Mouse (Mus musculus) common myeloid progenitor, adult 5-6 weeks (primary cell): ENCODE results near the gene Htra1. TPM values are rescaled to one million over a fixed set of nuclear protein-coding genes. Genes with fewer than 3 reads are reported as not detected.

Experiments
- ATAC-seq: replicated peaks from 2 replicates; pipeline ENCODE4 v1.8.0; 2016; ENCODE audit warnings: low read depth, mild to moderate bottlenecking, moderate TSS enrichment, inconsistent platforms; ENCODE audit not compliant: poor library complexity, severe bottlenecking
- total RNA-seq: library from RNA; stranded (forward); fragments of 200-1000, 187-1606 nt; gene quantifications from 2 replicates; pipeline ENCODE4 v1.2.3, GENCODE M21; 2017

Gene Htra1
- total RNA-seq, 1 experiment from 2014 or later = not detected

DNA sequence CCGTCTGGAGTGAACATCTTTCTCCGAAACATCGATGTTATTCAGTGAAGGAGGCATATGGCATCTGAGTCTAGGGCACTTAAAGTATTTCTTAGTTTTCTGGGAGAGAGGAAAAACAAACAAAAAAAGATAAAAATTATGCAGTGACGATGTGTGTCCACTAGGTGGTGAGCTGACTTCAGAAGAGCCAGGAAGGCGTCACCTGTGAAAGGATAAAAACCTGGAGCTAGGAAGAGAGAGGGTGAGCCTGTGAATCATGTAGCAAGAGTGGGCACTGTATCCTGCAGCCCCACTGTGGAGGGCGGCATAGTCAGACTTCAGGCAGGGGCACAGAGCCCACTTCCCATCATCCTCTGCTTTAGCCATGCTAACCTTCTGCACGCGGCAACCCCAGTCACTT lies 58.0 kb downstream of the Htra1 start:
- no peak for ATAC-seq

DNA sequence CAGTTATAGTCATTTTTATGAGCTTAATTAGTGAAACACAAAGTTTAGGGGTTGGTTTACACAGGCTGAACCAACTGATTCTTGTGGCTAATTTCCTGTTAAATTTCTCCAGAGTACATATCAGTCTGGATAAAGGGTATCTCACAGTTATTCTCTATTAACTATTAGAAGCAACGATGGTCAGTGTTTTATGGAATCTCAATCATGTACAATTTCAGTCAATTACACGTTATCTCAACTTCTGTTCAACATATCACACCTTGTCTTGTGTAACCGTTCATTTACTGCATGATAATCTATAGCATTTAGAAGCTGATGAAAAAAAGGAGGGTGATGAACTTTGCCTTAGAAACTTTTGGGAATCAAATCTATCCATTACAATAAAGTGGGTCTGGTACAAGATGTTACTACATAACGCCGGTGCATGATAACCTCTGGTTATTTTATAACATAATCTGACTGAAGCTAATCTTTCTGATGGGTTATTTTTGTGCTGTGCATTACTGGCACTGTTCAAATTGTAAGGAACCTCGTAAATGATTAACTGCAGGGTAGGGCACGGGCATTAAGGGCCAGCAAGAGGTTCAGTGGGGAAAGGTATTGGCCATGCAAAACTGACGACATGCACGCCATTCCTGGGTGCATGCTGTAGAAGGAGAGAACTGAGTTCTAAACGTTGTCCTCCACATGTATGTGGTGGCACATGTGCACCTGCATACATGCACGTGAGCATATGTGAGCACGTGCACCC lies 66.2 kb downstream of the Htra1 start:
- no peak for ATAC-seq

DNA sequence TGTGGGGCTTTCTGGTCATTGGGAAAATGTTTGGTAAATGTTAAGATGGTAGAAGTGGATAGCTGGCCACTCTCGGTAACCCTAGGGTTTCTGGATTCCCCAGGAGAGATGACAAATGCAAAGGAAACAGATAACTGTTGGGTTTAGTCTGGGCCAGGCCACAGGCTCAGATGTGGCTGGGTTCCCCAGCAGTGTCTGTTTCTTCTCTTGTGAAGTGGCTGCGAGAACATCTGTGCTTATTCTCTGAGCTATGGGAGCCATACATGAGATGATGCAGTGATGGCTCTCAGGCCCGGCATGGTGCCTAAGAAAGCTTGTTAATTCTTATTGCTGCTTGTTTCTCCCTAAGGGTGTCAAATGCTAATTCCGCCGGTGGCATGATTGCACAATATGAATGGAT lies 68.2 kb downstream of the Htra1 start:
- ATAC-seq = no peak

DNA sequence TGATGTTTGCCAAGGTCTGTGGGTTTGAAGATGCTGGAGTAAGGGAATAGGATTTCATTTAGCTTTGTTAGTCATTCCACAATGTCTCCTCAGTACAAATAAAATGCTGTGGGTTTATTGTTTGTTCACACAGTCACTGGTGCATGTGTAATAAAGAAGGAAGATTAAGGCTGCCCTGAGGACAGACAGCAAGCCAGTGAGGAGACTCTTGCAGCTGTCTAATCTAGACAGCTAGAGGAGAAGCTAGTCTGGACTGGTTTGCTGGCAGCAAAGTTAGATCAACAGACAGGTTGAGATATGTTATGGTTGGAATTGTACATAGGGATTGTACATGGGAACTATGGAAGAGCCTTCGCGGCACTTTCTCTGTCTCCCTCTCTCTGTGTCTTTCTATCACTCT lies 71.3 kb downstream of the Htra1 start:
- no peak for ATAC-seq

DNA sequence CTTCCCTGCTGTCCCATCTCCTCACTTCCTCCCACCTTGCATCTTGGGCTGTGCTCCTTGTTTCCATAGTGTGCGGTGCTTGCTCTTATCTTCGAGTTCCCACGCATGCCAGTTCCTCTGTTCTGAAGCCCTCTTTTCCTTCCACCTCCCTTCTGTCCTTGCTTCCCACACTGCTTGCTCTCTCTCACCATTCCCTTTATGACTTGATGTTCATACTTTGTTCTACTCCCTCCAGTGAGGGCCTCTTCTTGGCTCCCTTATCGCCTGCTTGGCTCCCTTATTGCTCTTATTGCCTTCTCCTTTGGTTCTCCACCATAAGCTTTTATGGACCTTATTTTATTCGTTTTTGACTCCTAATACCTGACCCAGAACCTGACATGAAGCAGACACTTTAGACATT lies 73.3 kb downstream of the Htra1 start:
- ATAC-seq = no peak

DNA sequence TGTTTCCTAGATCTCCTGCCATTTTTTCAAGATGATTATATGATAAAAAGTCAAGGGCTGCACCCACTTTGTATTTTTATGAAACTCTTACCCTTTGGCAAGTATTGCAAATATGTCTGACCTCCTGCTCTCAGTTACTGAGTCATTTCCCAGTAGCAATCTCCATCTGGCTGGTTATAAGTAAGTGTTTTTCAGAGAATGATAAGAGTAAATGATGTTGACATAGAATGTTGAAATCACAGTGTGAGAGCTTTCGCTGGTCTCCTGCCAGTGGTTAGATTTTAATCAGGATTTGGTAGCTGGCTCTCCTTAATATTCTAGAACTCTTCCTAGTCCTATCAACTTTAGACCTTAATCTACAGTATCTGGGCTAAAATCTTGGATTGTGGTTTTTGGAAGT lies 76.0 kb downstream of the Htra1 start:
- ATAC-seq = no peak

DNA sequence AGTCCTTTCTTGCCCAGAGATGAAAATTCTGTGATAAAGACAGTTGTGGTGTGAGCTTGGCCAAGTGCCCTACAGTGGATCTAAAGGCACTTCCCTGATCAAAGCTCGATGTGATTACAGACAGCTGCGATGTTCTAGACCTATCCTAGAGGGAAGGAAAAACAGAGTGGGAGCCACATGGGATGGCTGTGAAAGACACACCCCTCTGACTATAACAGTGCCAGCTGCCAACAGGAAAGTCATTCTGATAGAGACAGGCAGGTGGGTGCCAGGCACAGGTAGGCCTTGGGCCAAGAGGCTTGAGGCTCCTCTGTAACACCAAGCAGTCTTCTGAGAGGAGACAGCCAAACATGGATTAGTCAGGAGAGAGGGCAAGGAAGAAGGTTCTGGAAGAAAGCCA lies 83.3 kb downstream of the Htra1 start:
- ATAC-seq = no peak

DNA sequence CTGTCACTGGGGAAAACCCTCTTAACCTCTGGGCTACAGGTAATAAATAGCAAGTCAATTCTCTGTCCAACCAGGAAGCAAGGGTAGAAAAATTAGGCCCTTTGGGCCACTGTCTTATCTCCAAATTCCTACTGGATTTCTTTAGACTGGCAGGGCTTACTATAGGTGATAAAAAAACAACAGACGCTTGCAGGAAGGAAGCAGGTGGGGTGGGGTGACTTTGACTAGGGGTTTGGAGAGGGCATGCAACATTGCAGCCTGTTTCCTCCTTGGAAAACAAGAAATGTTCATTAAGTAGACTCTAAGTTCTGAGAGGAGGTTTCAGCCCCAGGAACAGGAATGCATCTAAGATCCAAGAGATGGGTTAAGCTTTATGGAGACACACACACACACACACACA lies 88.9 kb downstream of the Htra1 start:
- ATAC-seq = no peak

DNA sequence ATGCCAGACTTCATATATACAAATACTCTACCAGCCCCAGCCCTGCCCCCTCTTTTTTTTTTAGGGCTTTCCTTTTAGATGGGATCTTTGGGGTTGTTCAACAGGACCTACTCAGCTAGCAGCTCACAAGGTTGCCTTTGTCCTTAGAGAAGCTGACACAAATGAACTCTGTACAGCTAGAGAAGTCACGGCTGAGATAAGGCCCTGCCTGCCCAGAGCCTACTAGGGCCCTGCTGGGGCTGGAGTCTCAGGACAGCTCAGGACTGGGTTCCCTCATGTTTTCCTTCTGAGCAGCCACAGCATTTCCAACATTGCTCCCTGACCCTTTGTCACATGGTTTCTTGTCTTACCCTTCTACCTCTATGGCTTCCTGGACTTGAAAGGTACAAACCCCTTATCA lies 91.6 kb downstream of the Htra1 start:
- ATAC-seq = no peak

DNA sequence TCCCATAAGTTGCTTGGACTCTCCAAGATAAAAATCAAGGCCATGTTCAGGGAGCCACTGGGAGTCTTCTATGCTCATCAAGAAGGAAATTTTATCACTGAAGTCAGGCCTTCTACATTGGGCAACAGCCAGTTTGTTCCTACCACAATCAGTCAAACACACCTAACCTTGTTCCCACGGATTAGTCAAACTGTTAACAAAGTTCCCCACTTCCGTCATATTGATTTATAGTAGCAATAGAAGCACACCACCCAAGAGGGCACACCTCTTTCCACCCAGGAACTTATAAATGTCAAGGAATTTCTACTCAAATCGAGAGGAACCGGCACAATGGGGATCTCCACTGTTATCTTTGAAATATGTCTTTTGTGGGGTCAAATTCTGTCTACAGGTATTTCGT lies 95.8 kb downstream of the Htra1 start, which contains the start of gene Dmbt1:
Gene Dmbt1, plus strand, starts transcription at position 299 of the 400 bp plus-strand sequence.
- no peak for ATAC-seq

Other genes starting within 250 kb of the Htra1 start
- gene Btbd16, start 162.0 kb upstream of the Htra1 start, total RNA-seq = 0.32 and 0.68 TPM in 2 replicates
- gene Plekha1, start 70.4 kb upstream of the Htra1 start, total RNA-seq = 10.2 and 16.6 TPM in 2 replicates
- not detected in 2 replicates for gene Dmbt1, start 95.9 kb downstream of the Htra1 start, total RNA-seq
- not detected in 2 replicates for gene 4933402N03Rik, start 210.2 kb downstream of the Htra1 start, total RNA-seq
- not detected in 2 replicates for gene 5430419D17Rik, start 238.3 kb downstream of the Htra1 start, total RNA-seq